Mouse (Mus musculus) C2C12 (cell line): ENCODE results near the gene Prrx2. TPM values are rescaled to one million over a fixed set of nuclear protein-coding genes. Genes with fewer than 3 reads are reported as not detected.

Experiments
- H3K27me3 ChIP-seq: one replicate; pipeline ENCODE4 v1.6.1; 2011; ENCODE audit not compliant: control insufficient read depth, insufficient read depth, insufficient read length
- H3K36me3 ChIP-seq: one replicate; pipeline ENCODE4 v1.6.1; 2011; ENCODE audit not compliant: control insufficient read depth, insufficient read depth
- H3K4me3 ChIP-seq: one replicate; pipeline ENCODE4 v1.5.1; 2011; ENCODE audit warnings: mild to moderate bottlenecking, control low read depth; ENCODE audit not compliant: poor library complexity, insufficient read depth, severe bottlenecking
- H3K79me2 ChIP-seq: one replicate; pipeline ENCODE4 v1.6.1; 2011; ENCODE audit not compliant: control insufficient read depth, insufficient read depth
- H3K79me3 ChIP-seq: one replicate; pipeline ENCODE4 v1.6.1; 2011; ENCODE audit warnings: low read depth, control low read depth
- H3ac ChIP-seq: one replicate; pipeline ENCODE3; 2011; ENCODE audit warnings: low read depth; ENCODE audit not compliant: control insufficient read depth, insufficient read length
- CEBPB ChIP-seq: IDR thresholded peaks from one replicate; pipeline ENCODE4 v1.6.1; 2011; ENCODE audit warnings: low read depth, mild to moderate bottlenecking, control low read depth, moderate library complexity
- CTCF ChIP-seq: IDR thresholded peaks from one replicate; pipeline ENCODE4 v1.5.1; 2011; ENCODE audit not compliant: control insufficient read depth, insufficient read depth, insufficient read length
- FOSL1 ChIP-seq: IDR thresholded peaks from one replicate; pipeline ENCODE4 v1.8.0; 2011; ENCODE audit warnings: mild to moderate bottlenecking, low read length; ENCODE audit not compliant: poor library complexity, insufficient read depth, severe bottlenecking
- MAX ChIP-seq: IDR thresholded peaks from one replicate; pipeline ENCODE4 v1.6.1; 2011; ENCODE audit warnings: mild to moderate bottlenecking, control low read depth
- MYOD1 ChIP-seq: IDR thresholded peaks from one replicate; pipeline ENCODE4 v1.6.1; 2011; ENCODE audit warnings: low read depth; ENCODE audit not compliant: control insufficient read depth, insufficient read length
- MYOG ChIP-seq: IDR thresholded peaks from one replicate; pipeline ENCODE4 v1.6.1; 2011; ENCODE audit not compliant: control insufficient read depth, insufficient read length; ENCODE audit errors: extremely low read depth
- USF1 ChIP-seq: IDR thresholded peaks from one replicate; pipeline ENCODE4 v1.6.1; 2011; ENCODE audit warnings: low read depth, mild to moderate bottlenecking, control low read depth, moderate library complexity
- long read RNA-seq, 2 experiments: library from polyadenylated mRNA; unstranded; transcript quantifications; one replicate each; pipeline ENCODE4 v2.0.0; 2019 to 2020
- polyA plus RNA-seq: library from polyadenylated mRNA; unstranded; fragments of >200 nt; fragmentation: generic; extraction: Trizol; gene quantifications from one replicate; pipeline ENCODE4 v1.2.1, GENCODE M21; 2012; ENCODE audit warnings: missing spikeins

Gene Prrx2
- polyA plus RNA-seq = 191 TPM
- long read RNA-seq, experiment 1, transcript Prrx2-201 (4 exons, 1,441 nt) = major isoform, 6 of 13 reads
- long read RNA-seq, experiment 1, partial matches to known transcripts = 5 of 13 reads
- long read RNA-seq, experiment 1, other reads (novel, unspliced or antisense) = 1 of 13 reads
- long read RNA-seq, experiment 2, partial matches to known transcripts = 0 of 4 reads
- long read RNA-seq, experiment 2, other reads (novel, unspliced or antisense) = 3 of 4 reads

- no peak within 1 kb of the TSS for H3ac ChIP-seq
- H3K27me3 ChIP-seq = no peaks in the 10 kb centered on the region
- no peaks in the 10 kb centered on the region for H3K79me3 ChIP-seq
- H3K36me3 ChIP-seq = no peaks in the 10 kb centered on the region
- TF ChIP-seq CEBPB (no peak), MYOD1 (no peak), MAX (no peak), FOSL1 (no peak), USF1 (no peak), CTCF (no peak), MYOG (no peak)
- H3K79me2 ChIP-seq = no peaks in the 10 kb centered on the region
- H3K4me3 ChIP-seq = no peak within 1 kb of the TSS
These were observed at the start of gene Prrx2 for GRCm38 (mm10) chr2:30834373-30835022. Gene Prrx2 (plus strand): TSS chr2:30834972.

- no peak for TF ChIP-seq FOSL1
- TF ChIP-seq CEBPB = no peak
- TF ChIP-seq MYOG = no peak
- no peak for TF ChIP-seq MAX
- TF ChIP-seq MYOD1 = no peak
- TF ChIP-seq USF1 = no peak
- no peak for TF ChIP-seq CTCF
- no peaks in the 10 kb centered on the region for H3K79me2 ChIP-seq
- H3ac ChIP-seq = no peak overlapping the region
- H3K4me3 ChIP-seq = no peak overlapping the region
- no peaks in the 10 kb centered on the region for H3K79me3 ChIP-seq
- H3K36me3 ChIP-seq = no peaks in the 10 kb centered on the region
- H3K27me3 ChIP-seq = no peaks in the 10 kb centered on the region
These were observed 47.3 kb upstream of the Prrx2 start for GRCm38 (mm10) chr2:30787466-30787865.

- H3K36me3 ChIP-seq = no peaks in the 10 kb centered on the region
- H3ac ChIP-seq = no peak overlapping the region
- no peaks in the 10 kb centered on the region for H3K79me3 ChIP-seq
- no peak overlapping the region for H3K4me3 ChIP-seq
- no peaks in the 10 kb centered on the region for H3K79me2 ChIP-seq
- no peaks in the 10 kb centered on the region for H3K27me3 ChIP-seq
- TF ChIP-seq USF1 = no peak
- TF ChIP-seq FOSL1 = no peak
- no peak for TF ChIP-seq MYOG
- no peak for TF ChIP-seq MAX
- no peak for TF ChIP-seq CTCF
- TF ChIP-seq MYOD1 = no peak
- TF ChIP-seq CEBPB = no peak
These were observed 42.7 kb upstream of the Prrx2 start for GRCm38 (mm10) chr2:30792061-30792460.

- Histone ChIP-seq H3K36me3 (no peaks in the 10 kb centered on the region), H3K27me3 (no peaks in the 10 kb centered on the region), H3ac (peak overlapping the region; percentile 88), H3K79me2 (no peaks in the 10 kb centered on the region), H3K79me3 (no peaks in the 10 kb centered on the region), H3K4me3 (peak overlapping the region; percentile 29)
- TF ChIP-seq USF1 (no peak), CEBPB (no peak), FOSL1 (no peak), CTCF (peak; percentile 100), MAX (peak; percentile 46), MYOD1 (no peak), MYOG (no peak)
These were observed 40.3 kb upstream of the Prrx2 start for GRCm38 (mm10) chr2:30794179-30795108.

- TF ChIP-seq MAX (no peak), FOSL1 (no peak), MYOD1 (no peak), MYOG (no peak), CTCF (no peak), USF1 (no peak), CEBPB (no peak)
- no peaks in the 10 kb centered on the region for H3K79me3 ChIP-seq
- H3K27me3 ChIP-seq = no peaks in the 10 kb centered on the region
- H3K79me2 ChIP-seq = no peaks in the 10 kb centered on the region
- no peak overlapping the region for H3ac ChIP-seq
- no peak overlapping the region for H3K4me3 ChIP-seq
- no peaks in the 10 kb centered on the region for H3K36me3 ChIP-seq
These were observed 39.4 kb upstream of the Prrx2 start for GRCm38 (mm10) chr2:30795271-30795888.
